Mouse (Mus musculus) stomach, embryonic 16.5 days (tissue): Measurements from ENCODE around the gene Fam155a. TPM values are rescaled to one million over a fixed set of nuclear protein-coding genes. Genes with fewer than 3 reads are reported as not detected.

Source experiments
- ATAC-seq: fragments of 200-750 bp; cut with Nextera tagmentation; 2 replicates; pipeline ENCODE4 v1.8.0; 2017; ENCODE audit warnings: moderate number of reproducible peaks, moderate TSS enrichment; ENCODE audit not compliant: insufficient read depth, low FRiP score
- H3K27ac ChIP-seq: fragments of 300-500 bp; sonication (generic); 2 replicates; pipeline ENCODE4 v1.5.1; 2014; ENCODE audit warnings: low read length
- H3K27me3 ChIP-seq: fragments of 300-500 bp; sonication (generic); 2 replicates; pipeline ENCODE4 v1.6.1; 2014; ENCODE audit warnings: low read length, control low read depth, mixed read lengths; ENCODE audit not compliant: control insufficient read depth, insufficient read depth
- H3K36me3 ChIP-seq: fragments of 300-500 bp; sonication (generic); 2 replicates; pipeline ENCODE4 v1.6.1; 2014; ENCODE audit warnings: low read length; ENCODE audit not compliant: control insufficient read depth, insufficient read depth
- H3K4me1 ChIP-seq: fragments of 300-500 bp; sonication (generic); 2 replicates; pipeline ENCODE4 v1.6.1; 2014; ENCODE audit warnings: low read length, control low read depth, mixed read lengths; ENCODE audit not compliant: control insufficient read depth, insufficient read depth
- H3K4me2 ChIP-seq: fragments of 300-500 bp; sonication (generic); 2 replicates; pipeline ENCODE4 v1.6.1; 2014; ENCODE audit warnings: low read depth, low read length, mixed read lengths
- H3K4me3 ChIP-seq: fragments of 300-500 bp; sonication (generic); replicated peaks from 2 replicates; pipeline ENCODE4 v1.5.1; 2014; ENCODE audit warnings: mild to moderate bottlenecking, low read length
- H3K9ac ChIP-seq: fragments of 300-500 bp; sonication (generic); 2 replicates; pipeline ENCODE4 v1.6.1; 2014; ENCODE audit warnings: low read length
- H3K9me3 ChIP-seq: fragments of 300-500 bp; sonication (generic); replicated peaks from 2 replicates; pipeline ENCODE4 v1.6.1; 2016; ENCODE audit warnings: low read length, control low read depth; ENCODE audit not compliant: control insufficient read depth
- WGBS: fragments of 180-500 bp; shearing (Covaris S2); extraction: QIAGEN DNeasy Blood & Tissue Kit; methylation state at CpG from one replicate; pipeline ENCODE4 v1.1.7; 2014; 5-methylcytosine and 5-hydroxymethylcytosine counted together
- polyA plus RNA-seq: library from polyadenylated mRNA; unstranded; fragments of >200 nt; fragmentation: Nextera tagmentation; extraction: Ambion mirVana; gene quantifications from 2 replicates; pipeline ENCODE4 v1.2.1, GENCODE M21; 2015

Gene Fam155a
- polyA plus RNA-seq, 1 experiment from 2014 or later, result 1.0 TPM

DNA sequence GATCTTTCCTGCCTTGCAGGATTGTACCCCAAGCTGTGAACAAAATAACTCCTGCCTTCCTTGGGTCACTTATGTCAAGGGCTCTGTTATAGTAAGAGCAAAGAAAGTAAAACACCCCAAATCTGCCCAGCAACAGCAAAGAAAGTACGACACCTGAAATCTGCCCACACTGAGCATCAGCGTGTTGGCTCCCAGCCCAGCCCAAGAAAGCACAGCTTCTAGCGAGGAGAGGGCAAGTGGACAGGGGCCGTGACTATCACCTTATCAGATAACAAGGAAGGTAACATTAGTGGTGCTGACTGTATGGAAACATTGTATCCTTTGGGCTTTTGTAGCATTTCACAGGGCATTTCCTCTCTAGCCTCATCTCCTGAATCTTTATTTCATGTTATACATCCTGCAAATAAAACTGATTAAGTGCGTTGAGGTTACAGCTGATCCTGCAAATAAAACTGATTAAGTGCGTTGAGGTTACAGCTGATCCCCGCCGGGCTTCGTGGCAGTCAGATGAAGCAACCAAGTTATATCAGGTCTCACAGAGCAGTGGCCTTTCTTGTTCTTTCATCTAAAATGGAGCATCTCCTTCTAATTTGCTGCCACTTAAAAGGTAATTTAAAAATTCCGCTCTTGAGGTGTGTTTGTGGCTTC lies 435.6 kb downstream of the Fam155a start:
- 67% methylated on average over 10 of the region's 10 CpGs for WGBS
- no peak overlapping the region for H3K27ac ChIP-seq
- no peak for ATAC-seq

DNA sequence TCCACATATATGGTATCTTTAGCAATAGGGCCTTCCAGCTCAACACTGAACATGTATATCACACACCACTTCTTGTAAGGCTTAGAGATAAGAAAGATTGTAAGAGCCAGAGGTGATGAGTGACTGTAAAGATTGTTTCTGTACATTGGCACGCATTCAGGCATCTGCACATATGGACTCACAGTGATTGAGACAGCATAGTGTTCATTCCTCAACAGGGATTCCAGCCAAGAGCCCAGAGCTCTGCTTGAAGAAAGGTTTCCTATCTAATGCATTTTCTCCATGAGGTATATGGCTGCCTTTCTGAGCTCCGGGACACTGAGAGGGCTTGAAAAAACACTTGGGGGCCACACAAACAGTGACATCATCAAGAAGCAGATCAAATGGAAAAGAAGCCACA lies 438.2 kb downstream of the Fam155a start:
- no peaks in the 10 kb centered on the region for H3K36me3 ChIP-seq
- 91% methylated on average over 2 of the region's 2 CpGs for WGBS
- H3K27me3 ChIP-seq, result no peaks in the 10 kb centered on the region
- H3K9ac ChIP-seq, result no peak overlapping the region
- no peak for ATAC-seq
- no peak overlapping the region for H3K27ac ChIP-seq
- H3K4me1 ChIP-seq, result no peaks in the 10 kb centered on the region
- H3K4me3 ChIP-seq, result no peak overlapping the region
- H3K9me3 ChIP-seq, result no peaks in the 10 kb centered on the region
- H3K4me2 ChIP-seq, result no peak overlapping the region

More for the DNA sequence above, 435.6 kb downstream of the Fam155a start:
- no peaks in the 10 kb centered on the region for H3K36me3 ChIP-seq
- H3K27me3 ChIP-seq, result no peaks in the 10 kb centered on the region
- no peak overlapping the region for H3K4me2 ChIP-seq
- H3K4me1 ChIP-seq, result no peaks in the 10 kb centered on the region
- H3K9me3 ChIP-seq, result no peaks in the 10 kb centered on the region
- no peak overlapping the region for H3K4me3 ChIP-seq
- H3K9ac ChIP-seq, result no peak overlapping the region

DNA sequence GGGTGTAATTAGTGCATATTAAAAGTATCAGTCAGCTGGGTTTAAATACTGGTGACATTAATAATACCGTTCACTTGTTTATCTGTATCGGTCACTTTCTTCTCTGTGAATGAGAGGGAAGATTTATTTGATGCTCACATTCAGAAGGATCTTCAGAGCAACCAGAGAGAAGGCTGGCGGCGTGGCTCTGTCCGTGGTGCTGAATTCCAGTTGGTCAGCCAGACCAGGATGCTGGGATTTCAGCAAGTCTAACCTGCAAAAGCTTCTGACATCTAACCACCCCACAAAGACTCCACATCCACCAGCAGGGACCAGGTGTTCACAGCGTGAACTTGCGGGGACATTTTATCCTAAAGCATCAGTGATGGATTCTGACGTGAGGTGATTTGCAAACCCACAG lies 461.5 kb downstream of the Fam155a start:
- H3K9me3 ChIP-seq, result no peaks in the 10 kb centered on the region
- no peak overlapping the region for H3K27ac ChIP-seq
- no peak overlapping the region for H3K4me2 ChIP-seq
- H3K36me3 ChIP-seq, result no peaks in the 10 kb centered on the region
- H3K27me3 ChIP-seq, result no peaks in the 10 kb centered on the region
- no peak overlapping the region for H3K9ac ChIP-seq
- H3K4me3 ChIP-seq, result no peak overlapping the region
- WGBS, result 23% methylated on average over 8 of the region's 8 CpGs
- no peaks in the 10 kb centered on the region for H3K4me1 ChIP-seq
- no peak for ATAC-seq

DNA sequence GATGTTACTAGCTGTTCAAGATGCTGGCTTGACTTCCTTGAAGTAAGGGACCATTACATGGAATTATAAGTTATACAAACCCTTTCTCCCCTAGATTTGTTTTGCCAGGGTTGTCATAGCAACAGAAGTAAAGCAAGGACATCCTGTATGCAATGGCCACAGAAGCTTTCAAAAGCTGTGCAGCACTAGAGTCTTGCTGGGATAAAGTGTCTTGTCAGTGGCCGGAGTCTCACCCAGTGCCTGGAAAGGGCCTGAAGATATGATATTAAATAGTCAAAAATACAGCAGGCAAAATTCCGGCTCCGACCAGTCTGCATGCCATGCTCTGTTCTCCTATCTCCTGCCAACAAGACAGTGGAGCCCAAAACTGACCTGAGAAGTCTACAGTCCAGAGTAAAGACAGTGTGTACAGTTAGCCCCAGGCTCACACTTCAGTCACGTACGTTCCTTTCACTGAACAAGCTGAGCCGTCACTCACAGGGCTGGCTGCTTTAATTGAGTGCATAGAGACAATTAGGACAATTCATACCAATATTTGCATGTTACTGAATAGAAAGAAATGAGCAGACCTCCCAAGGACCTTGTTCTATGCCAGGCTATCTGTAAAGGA lies 467.3 kb downstream of the Fam155a start:
- ATAC-seq, result no peak
- H3K36me3 ChIP-seq, result no peaks in the 10 kb centered on the region
- H3K4me1 ChIP-seq, result no peaks in the 10 kb centered on the region
- H3K27ac ChIP-seq, result no peak overlapping the region
- WGBS, result 73% methylated on average over 6 of the region's 6 CpGs
- H3K27me3 ChIP-seq, result no peaks in the 10 kb centered on the region
- H3K4me3 ChIP-seq, result no peak overlapping the region
- no peak overlapping the region for H3K4me2 ChIP-seq
- no peaks in the 10 kb centered on the region for H3K9me3 ChIP-seq
- H3K9ac ChIP-seq, result no peak overlapping the region

DNA sequence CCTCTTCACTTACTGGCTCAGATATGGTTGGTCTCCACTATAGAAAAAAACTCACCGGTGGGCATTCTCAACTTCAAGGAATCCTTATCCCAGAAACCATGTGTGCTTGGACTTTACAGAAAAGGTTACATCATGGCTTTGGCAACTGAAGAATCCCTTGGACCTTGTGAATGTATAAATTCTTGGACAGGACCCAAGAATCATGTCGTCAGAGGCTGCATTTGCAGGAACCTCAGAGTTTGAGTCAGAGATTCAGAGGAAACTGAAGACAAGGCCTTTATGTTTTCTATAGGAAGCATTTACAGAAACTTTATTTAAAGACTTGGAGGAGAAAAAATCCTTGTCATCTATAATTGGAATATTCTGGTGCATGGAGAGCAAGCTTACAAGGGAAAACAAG lies 475.9 kb downstream of the Fam155a start:
- ATAC-seq, result no peak
- H3K4me3 ChIP-seq, result no peak overlapping the region
- H3K27me3 ChIP-seq, result no peaks in the 10 kb centered on the region
- H3K36me3 ChIP-seq, result no peaks in the 10 kb centered on the region
- no peaks in the 10 kb centered on the region for H3K4me1 ChIP-seq
- no peak overlapping the region for H3K4me2 ChIP-seq
- no peaks in the 10 kb centered on the region for H3K9me3 ChIP-seq
- H3K27ac ChIP-seq, result no peak overlapping the region
- no peak overlapping the region for H3K9ac ChIP-seq
- 71% methylated on average over 2 of the region's 2 CpGs for WGBS

DNA sequence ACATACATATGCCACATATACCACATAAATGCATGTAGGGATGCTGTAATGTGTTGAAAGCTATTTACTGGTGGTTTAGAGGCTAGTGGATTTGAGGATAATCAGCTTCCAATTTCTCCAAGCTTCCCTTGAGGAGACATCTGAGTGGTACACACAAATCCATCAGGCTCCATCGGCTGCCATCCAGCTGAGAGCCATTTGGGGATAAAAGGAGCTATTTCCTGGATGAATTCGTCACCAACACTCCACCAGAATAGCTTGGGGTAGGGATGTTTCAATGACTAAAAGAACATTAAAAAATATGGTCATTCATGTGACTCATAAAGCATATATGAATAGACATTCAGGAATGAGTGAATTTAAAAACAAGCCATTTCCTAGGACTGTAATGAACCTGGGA lies 478.4 kb downstream of the Fam155a start:
- no peak for ATAC-seq
- H3K9me3 ChIP-seq, result no peaks in the 10 kb centered on the region
- no peaks in the 10 kb centered on the region for H3K36me3 ChIP-seq
- H3K4me1 ChIP-seq, result no peaks in the 10 kb centered on the region
- H3K27ac ChIP-seq, result no peak overlapping the region
- H3K4me2 ChIP-seq, result no peak overlapping the region
- H3K4me3 ChIP-seq, result no peak overlapping the region
- no peak overlapping the region for H3K9ac ChIP-seq
- WGBS, result 65% methylated on average over 2 of the region's 2 CpGs
- H3K27me3 ChIP-seq, result no peaks in the 10 kb centered on the region

DNA sequence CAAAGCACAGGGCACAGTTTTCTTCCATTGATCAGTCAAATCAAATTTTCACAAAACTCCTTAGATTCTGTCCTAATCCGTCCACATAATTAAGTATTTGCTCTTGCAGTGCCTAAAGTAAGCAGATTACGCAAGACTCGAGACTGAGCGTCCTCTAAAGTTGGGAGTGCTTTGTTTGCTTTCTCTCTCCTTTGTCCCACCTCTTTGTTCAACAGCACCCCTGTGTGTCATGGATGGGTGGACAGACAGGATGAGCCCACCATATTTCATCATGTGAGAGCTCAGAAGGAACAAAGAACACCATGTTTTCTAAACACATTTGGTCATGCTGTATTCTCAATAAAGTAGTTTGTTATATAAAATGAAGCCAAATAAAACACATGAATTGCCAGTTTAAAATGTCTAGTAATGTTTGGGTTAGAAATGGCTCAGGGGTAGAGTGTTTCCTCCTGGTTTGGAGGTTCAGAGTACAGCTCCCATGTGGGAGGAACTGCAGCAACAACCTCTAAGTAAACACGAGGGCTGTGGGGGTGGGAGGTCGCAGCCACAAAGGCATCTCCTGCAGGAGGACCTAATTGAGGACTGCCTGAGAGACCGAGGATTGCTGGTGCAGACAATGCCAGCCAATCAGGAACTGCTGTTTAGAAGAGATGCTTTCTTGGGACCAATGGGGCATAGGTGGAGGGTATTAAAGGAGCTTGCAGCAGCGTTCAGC lies 482.8 kb downstream of the Fam155a start:
- Histone ChIP-seq H3K27me3 (no peaks in the 10 kb centered on the region), H3K36me3 (no peaks in the 10 kb centered on the region), H3K9ac (no peak overlapping the region), H3K4me1 (no peaks in the 10 kb centered on the region), H3K4me3 (no peak overlapping the region), H3K9me3 (no peaks in the 10 kb centered on the region), H3K27ac (no peak overlapping the region), H3K4me2 (no peak overlapping the region)
- no peak for ATAC-seq
- 32% methylated on average over 8 of the region's 8 CpGs for WGBS

DNA sequence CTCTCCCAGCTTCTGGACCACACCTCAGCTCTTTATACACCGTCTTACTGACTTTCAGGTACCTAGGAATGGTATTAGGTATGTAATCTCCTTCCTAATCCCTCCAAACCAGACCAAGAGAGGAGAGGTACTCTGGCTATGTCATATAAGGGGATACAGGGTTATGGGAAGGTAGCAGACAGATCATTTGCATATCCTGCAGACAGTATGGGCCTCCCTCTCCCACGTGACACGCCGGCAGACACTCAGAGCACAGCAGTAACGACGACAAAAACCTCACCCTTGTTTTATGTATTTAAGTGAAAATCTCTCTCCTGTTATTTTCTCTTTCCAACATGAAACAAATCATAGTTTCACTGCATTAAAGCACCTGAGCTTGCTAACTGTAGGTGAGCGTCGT lies 496.8 kb downstream of the Fam155a start:
- 65% methylated on average over 8 of the region's 8 CpGs for WGBS
- H3K9ac ChIP-seq, result no peak overlapping the region
- H3K9me3 ChIP-seq, result no peaks in the 10 kb centered on the region
- H3K36me3 ChIP-seq, result no peaks in the 10 kb centered on the region
- no peaks in the 10 kb centered on the region for H3K27me3 ChIP-seq
- ATAC-seq, result no peak
- H3K27ac ChIP-seq, result no peak overlapping the region
- no peak overlapping the region for H3K4me2 ChIP-seq
- H3K4me1 ChIP-seq, result no peaks in the 10 kb centered on the region
- H3K4me3 ChIP-seq, result no peak overlapping the region

DNA sequence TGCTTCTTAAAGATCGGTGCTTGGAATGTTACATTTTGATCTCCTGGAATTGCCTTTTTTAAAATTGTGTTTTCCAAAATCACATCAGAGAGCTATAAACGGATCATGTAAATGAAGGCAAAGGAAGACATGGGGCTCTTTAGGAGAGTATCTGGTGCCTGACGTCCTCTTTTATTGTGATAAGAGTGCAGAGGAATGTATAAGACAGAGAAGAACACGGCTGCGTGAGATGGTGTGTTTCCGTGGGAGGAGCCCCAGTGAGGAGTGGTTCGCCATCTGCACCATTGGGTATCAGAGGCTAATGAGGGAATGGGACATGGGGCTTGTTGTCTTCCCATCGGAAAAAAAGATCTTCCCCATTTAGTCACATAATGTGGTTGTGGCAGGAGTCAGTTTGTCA lies 506.6 kb downstream of the Fam155a start:
- 82% methylated on average over 8 of the region's 8 CpGs for WGBS
- Histone ChIP-seq H3K27me3 (no peaks in the 10 kb centered on the region), H3K9me3 (no peaks in the 10 kb centered on the region), H3K4me2 (no peak overlapping the region), H3K36me3 (no peaks in the 10 kb centered on the region), H3K27ac (no peak overlapping the region), H3K4me3 (no peak overlapping the region), H3K4me1 (no peaks in the 10 kb centered on the region), H3K9ac (no peak overlapping the region)
- ATAC-seq, result no peak
